Mouse (Mus musculus) hindbrain, embryonic 12.5 days (tissue): ENCODE measurements around the gene 1190005I06Rik. TPM values are rescaled to one million over a fixed set of nuclear protein-coding genes. Genes with fewer than 3 reads are reported as not detected.

Experiments
- ATAC-seq: fragments of 200-750 bp; cut with Nextera tagmentation; 2 replicates; pipeline ENCODE4 v1.8.0; 2017; ENCODE audit warnings: moderate TSS enrichment; ENCODE audit not compliant: low FRiP score
- H3K27ac ChIP-seq: fragments of 300-500 bp; sonication (generic); 2 replicates; pipeline ENCODE4 v1.5.1; 2016; ENCODE audit warnings: mild to moderate bottlenecking
- H3K27me3 ChIP-seq: fragments of 300-500 bp; sonication (generic); 2 replicates; pipeline ENCODE4 v1.6.1; 2016; ENCODE audit warnings: mild to moderate bottlenecking
- H3K36me3 ChIP-seq: fragments of 300-500 bp; sonication (generic); 2 replicates; pipeline ENCODE4 v1.6.1; 2016; ENCODE audit warnings: mild to moderate bottlenecking
- H3K4me1 ChIP-seq: fragments of 300-500 bp; sonication (generic); 2 replicates; pipeline ENCODE4 v1.6.1; 2016
- H3K4me2 ChIP-seq: fragments of 300-500 bp; sonication (generic); replicated peaks from 2 replicates; pipeline ENCODE4 v1.6.1; 2016; ENCODE audit warnings: mild to moderate bottlenecking
- H3K4me3 ChIP-seq: fragments of 300-500 bp; sonication (generic); 2 replicates; pipeline ENCODE4 v1.5.1; 2016; ENCODE audit warnings: mild to moderate bottlenecking
- H3K9ac ChIP-seq: fragments of 300-500 bp; sonication (generic); 2 replicates; pipeline ENCODE4 v1.6.1; 2016; ENCODE audit warnings: mild to moderate bottlenecking, moderate library complexity
- H3K9me3 ChIP-seq: fragments of 300-500 bp; sonication (generic); replicated peaks from 2 replicates; pipeline ENCODE4 v1.6.1; 2016; ENCODE audit warnings: mild to moderate bottlenecking
- WGBS: fragments of 180-500 bp; shearing (Covaris S2); methylation state at CpG from one replicate; pipeline ENCODE4 v1.1.7; 2016; 5-methylcytosine and 5-hydroxymethylcytosine counted together
- polyA plus RNA-seq: library from polyadenylated mRNA; unstranded; fragments of >200 nt; fragmentation: Nextera tagmentation; extraction: Ambion mirVana; gene quantifications from 2 replicates; pipeline ENCODE4 v1.2.1, GENCODE M21; 2016

1190005I06Rik gene
- polyA plus RNA-seq, 1 experiment from 2014 or later = 6.9 TPM

- peaks cover 26% of the 10 kb centered on the region for H3K36me3 ChIP-seq
- H3K27me3 ChIP-seq = no peaks in the 10 kb centered on the region
- WGBS = 93% methylated on average over 10 of the region's 10 CpGs
- no peaks in the 10 kb centered on the region for H3K9me3 ChIP-seq
- H3K9ac ChIP-seq = no peak overlapping the region; the same call in 1 of the 2 replicates
- peaks cover 26% of the 10 kb centered on the region for H3K4me1 ChIP-seq
- H3K27ac ChIP-seq = no peak overlapping the region
- H3K4me2 ChIP-seq = no peak overlapping the region
- no peak overlapping the region for H3K4me3 ChIP-seq
- ATAC-seq = no peak
Observed at GRCm38 (mm10) chr8:120585521-120585920, 61.9 kb downstream of the 1190005I06Rik start.

- Histone ChIP-seq H3K27me3 (no peaks in the 10 kb centered on the region), H3K4me1 (0 out of 2 replicates have a peak, but pooled peaks cover 4% of the 10 kb centered on the region), H3K4me2 (no peak overlapping the region), H3K9ac (no peak overlapping the region), H3K27ac (no peak overlapping the region), H3K4me3 (no peak overlapping the region), H3K36me3 (peaks cover 61% of the 10 kb centered on the region), H3K9me3 (no peaks in the 10 kb centered on the region)
- 91% methylated on average over 8 of the region's 8 CpGs for WGBS
- ATAC-seq = no peak
Observed at GRCm38 (mm10) chr8:120581811-120582210, 65.6 kb downstream of the 1190005I06Rik start.

- H3K36me3 ChIP-seq = peaks cover 66% of the 10 kb centered on the region
- no peak overlapping the region for H3K4me2 ChIP-seq
- no peak overlapping the region for H3K9ac ChIP-seq
- H3K27ac ChIP-seq = 0 out of 2 replicates have a peak overlapping the region, but pooled peaks have one; percentile 30
- H3K4me3 ChIP-seq = no peak overlapping the region
- H3K27me3 ChIP-seq = no peaks in the 10 kb centered on the region
- no peak for ATAC-seq
- 94% methylated on average over 12 of the region's 12 CpGs for WGBS
- H3K4me1 ChIP-seq = peaks cover 6% of the 10 kb centered on the region; the same call in 1 of the 2 replicates
- no peaks in the 10 kb centered on the region for H3K9me3 ChIP-seq
Observed at GRCm38 (mm10) chr8:120581329-120581728, 66.1 kb downstream of the 1190005I06Rik start.

GRCm38 (mm10) chr8:120580336-120581000, 67.0 kb downstream of the 1190005I06Rik start:
- no peak for ATAC-seq
- Histone ChIP-seq H3K27me3 (no peaks in the 10 kb centered on the region), H3K9me3 (no peaks in the 10 kb centered on the region), H3K36me3 (peaks cover 74% of the 10 kb centered on the region), H3K9ac (no peak overlapping the region), H3K4me2 (no peak overlapping the region), H3K4me3 (no peak overlapping the region), H3K4me1 (peaks cover 11% of the 10 kb centered on the region; the same call in 1 of the 2 replicates), H3K27ac (no peak overlapping the region)
- WGBS = 86% methylated on average over 8 of the region's 8 CpGs

- Histone ChIP-seq H3K4me1 (peaks cover 27% of the 10 kb centered on the region), H3K27ac (peak overlapping the region; percentile 3; the same call in 1 of the 2 replicates), H3K9ac (no peak overlapping the region), H3K36me3 (peaks cover 91% of the 10 kb centered on the region), H3K9me3 (no peaks in the 10 kb centered on the region), H3K27me3 (no peaks in the 10 kb centered on the region), H3K4me2 (no peak overlapping the region), H3K4me3 (no peak overlapping the region)
- 81% methylated on average over 17 of the region's 17 CpGs for WGBS
- no peak for ATAC-seq
Observed at GRCm38 (mm10) chr8:120577821-120578220, 69.6 kb downstream of the 1190005I06Rik start.

GRCm38 (mm10) chr8:120575801-120576200, 71.6 kb downstream of the 1190005I06Rik start:
- WGBS = 60% methylated on average over 9 of the region's 9 CpGs

GRCm38 (mm10) chr8:120574941-120575340, 72.5 kb downstream of the 1190005I06Rik start:
- no peak for ATAC-seq
- Histone ChIP-seq H3K9ac (no peak overlapping the region), H3K36me3 (peaks cover 95% of the 10 kb centered on the region), H3K4me2 (no peak overlapping the region), H3K4me1 (peaks cover 36% of the 10 kb centered on the region), H3K27me3 (no peaks in the 10 kb centered on the region), H3K27ac (no peak overlapping the region), H3K9me3 (no peaks in the 10 kb centered on the region), H3K4me3 (no peak overlapping the region)
- 79% methylated on average over 19 of the region's 19 CpGs for WGBS

More at GRCm38 (mm10) chr8:120575801-120576200, 71.6 kb downstream of the 1190005I06Rik start:
- Histone ChIP-seq H3K4me2 (no peak overlapping the region), H3K9ac (no peak overlapping the region), H3K27ac (0 out of 2 replicates have a peak overlapping the region, but pooled peaks have one; percentile 9), H3K4me3 (no peak overlapping the region), H3K36me3 (peaks cover 98% of the 10 kb centered on the region), H3K9me3 (no peaks in the 10 kb centered on the region), H3K27me3 (no peaks in the 10 kb centered on the region), H3K4me1 (peaks cover 29% of the 10 kb centered on the region)
- no peak for ATAC-seq

- Histone ChIP-seq H3K36me3 (peaks cover 96% of the 10 kb centered on the region), H3K9me3 (no peaks in the 10 kb centered on the region), H3K27ac (peak overlapping the region; percentile 23; the same call in 1 of the 2 replicates), H3K27me3 (no peaks in the 10 kb centered on the region), H3K4me1 (peaks cover 38% of the 10 kb centered on the region), H3K4me2 (no peak overlapping the region), H3K4me3 (no peak overlapping the region), H3K9ac (no peak overlapping the region)
- 53% methylated on average over 11 of the region's 11 CpGs for WGBS
- no peak for ATAC-seq
Observed at GRCm38 (mm10) chr8:120573866-120574265, 73.6 kb downstream of the 1190005I06Rik start.

GRCm38 (mm10) chr8:120572534-120572933, 74.9 kb downstream of the 1190005I06Rik start:
- 76% methylated on average over 21 of the region's 21 CpGs for WGBS
- Histone ChIP-seq H3K9me3 (no peaks in the 10 kb centered on the region), H3K4me2 (no peak overlapping the region), H3K27me3 (no peaks in the 10 kb centered on the region), H3K4me1 (peaks cover 34% of the 10 kb centered on the region), H3K27ac (no peak overlapping the region), H3K4me3 (no peak overlapping the region), H3K9ac (no peak overlapping the region), H3K36me3 (peaks cover 97% of the 10 kb centered on the region)
- no peak for ATAC-seq

- ATAC-seq = no peak
- H3K4me1 ChIP-seq = peaks cover 36% of the 10 kb centered on the region
- H3K27me3 ChIP-seq = no peaks in the 10 kb centered on the region
- no peak overlapping the region for H3K27ac ChIP-seq
- 69% methylated on average over 8 of the region's 8 CpGs for WGBS
- H3K9ac ChIP-seq = 0 out of 2 replicates have a peak overlapping the region, but pooled peaks have one; percentile 8
- H3K4me2 ChIP-seq = no peak overlapping the region
- peaks cover 97% of the 10 kb centered on the region for H3K36me3 ChIP-seq
- no peaks in the 10 kb centered on the region for H3K9me3 ChIP-seq
- H3K4me3 ChIP-seq = no peak overlapping the region
Observed at GRCm38 (mm10) chr8:120571561-120571960, 75.9 kb downstream of the 1190005I06Rik start.

- no peak for ATAC-seq
- Histone ChIP-seq H3K4me3 (no peak overlapping the region), H3K27ac (peak overlapping the region; percentile 30), H3K4me2 (no peak overlapping the region), H3K36me3 (peaks cover 86% of the 10 kb centered on the region), H3K27me3 (no peaks in the 10 kb centered on the region), H3K9me3 (no peaks in the 10 kb centered on the region), H3K4me1 (peaks cover 41% of the 10 kb centered on the region), H3K9ac (no peak overlapping the region)
- 57% methylated on average over 13 of the region's 13 CpGs for WGBS
Observed at GRCm38 (mm10) chr8:120569939-120570715, 77.3 kb downstream of the 1190005I06Rik start.

GRCm38 (mm10) chr8:120569123-120569522, 78.3 kb downstream of the 1190005I06Rik start:
- H3K9ac ChIP-seq = no peak overlapping the region
- no peaks in the 10 kb centered on the region for H3K9me3 ChIP-seq
- H3K36me3 ChIP-seq = peaks cover 76% of the 10 kb centered on the region
- no peak overlapping the region for H3K4me3 ChIP-seq
- 94% methylated on average over 17 of the region's 17 CpGs for WGBS
- peaks cover 44% of the 10 kb centered on the region for H3K4me1 ChIP-seq
- H3K27me3 ChIP-seq = no peaks in the 10 kb centered on the region
- no peak overlapping the region for H3K4me2 ChIP-seq
- H3K27ac ChIP-seq = peak overlapping the region; percentile 17; the same call in 1 of the 2 replicates
- no peak for ATAC-seq
